ENCODE assay signal across 9 mouse cellular contexts in genomic region chr7:6730801-6731200, GRCm38 (mm10). TPM values are rescaled to one million over a fixed set of nuclear protein-coding genes. Genes with fewer than 3 reads are reported as not detected.
DNase-seq lines count a peak whose midpoint lies in the region; ATAC-seq lines count a peak whose summit lies in the region.
"Had no signal": no experiment of that assay in that cellular context is flagged by ENCODE, and none has a peak within 500 bp of the region (broad histone marks: within the 10 kb centered on the region; RNA-seq: fewer than 3 reads in every experiment).

No protein-coding gene starts in this region.

- H3K27me3 ChIP-seq in heart, embryonic 13.5 days (replicated peaks), result no peaks in the 10 kb centered on the region
- H3K27me3 ChIP-seq in forebrain, embryonic 11.5 days (ENCODE audit: control insufficient read depth, insufficient read depth, low read length), result no peaks in the 10 kb centered on the region
- no peaks in the 10 kb centered on the region for H3K27me3 ChIP-seq in limb, embryonic 13.5 days
- H3K27me3 ChIP-seq in stomach, embryonic 14.5 days (ENCODE audit: control insufficient read depth, insufficient read depth, low read length), result no peaks in the 10 kb centered on the region
- H3K27me3 ChIP-seq: Patski had no signal

- H3K4me1 ChIP-seq in heart, embryonic 13.5 days, result 0 out of 2 replicates have a peak, but pooled peaks cover 8% of the 10 kb centered on the region
- H3K4me1 ChIP-seq in forebrain, embryonic 11.5 days (replicated peaks; ENCODE audit: control insufficient read depth, insufficient read depth, low read length), result no peaks in the 10 kb centered on the region
- peaks cover 4% of the 10 kb centered on the region; the same call in 1 of the 2 replicates for H3K4me1 ChIP-seq in limb, embryonic 13.5 days
- no peaks in the 10 kb centered on the region for H3K4me1 ChIP-seq in stomach, embryonic 14.5 days (ENCODE audit: control insufficient read depth, insufficient read depth, low read length)

- H3K4me2 ChIP-seq in heart, embryonic 13.5 days, result peak overlapping the region; percentile 68
- H3K4me2 ChIP-seq in forebrain, embryonic 11.5 days (ENCODE audit: low read depth, low read length, severe bottlenecking), result peak overlapping the region; percentile 63
- H3K4me2 ChIP-seq in limb, embryonic 13.5 days (replicated peaks), result peak overlapping the region; percentile 63
- H3K4me2 ChIP-seq in stomach, embryonic 14.5 days (replicated peaks; ENCODE audit: low read depth, low read length), result peak overlapping the region; percentile 41

- no peak for DNase-seq in heart, adult 8-10 months (ENCODE audit: low spot score)
- peak; percentile 4 for DNase-seq in NIH3T3 (ENCODE audit: low read depth)
- DNase-seq in forebrain, embryonic 11.5 days (ENCODE audit: low spot score), result peak; percentile 59
- DNase-seq in gastrocnemius, postnatal 25 days, result no peak
- DNase-seq in adrenal gland, postnatal 36 days, result no peak

- H3K4me3 ChIP-seq in heart, embryonic 13.5 days, result peak overlapping the region; percentile 76
- peak overlapping the region; percentile 42 for H3K4me3 ChIP-seq in forebrain, embryonic 11.5 days (ENCODE audit: low read depth, low read length)
- peak overlapping the region; percentile 65 for H3K4me3 ChIP-seq in limb, embryonic 13.5 days
- peak overlapping the region; percentile 62 for H3K4me3 ChIP-seq in stomach, embryonic 14.5 days (ENCODE audit: low read depth, low read length)

- no peak for ATAC-seq in heart, embryonic 13.5 days (ENCODE audit: extremely low read depth, insufficient number of reproducible peaks, low FRiP score, low TSS enrichment)
- ATAC-seq in forebrain, embryonic 11.5 days (replicated peaks; ENCODE audit: low FRiP score), result no peak
- no peak for ATAC-seq in limb, embryonic 13.5 days (ENCODE audit: low FRiP score, low read depth)
- no peak for ATAC-seq in stomach, embryonic 14.5 days (ENCODE audit: insufficient number of reproducible peaks, insufficient read depth, low FRiP score, low read depth)

- H3K9me3 ChIP-seq in heart, embryonic 13.5 days, result peaks cover 26% of the 10 kb centered on the region
- peaks cover 23% of the 10 kb centered on the region for H3K9me3 ChIP-seq in forebrain, embryonic 11.5 days (ENCODE audit: control insufficient read depth, low read length)
- H3K9me3 ChIP-seq in limb, embryonic 13.5 days, result peaks cover 45% of the 10 kb centered on the region
- H3K9me3 ChIP-seq in stomach, embryonic 14.5 days (ENCODE audit: control insufficient read depth, low read depth, low read length), result peaks cover 35% of the 10 kb centered on the region

- WGBS in heart, embryonic 13.5 days, result 50% methylated on average over 15 of the region's 15 CpGs
- WGBS in forebrain, embryonic 11.5 days, result 51% methylated on average over 15 of the region's 15 CpGs
- WGBS in limb, embryonic 13.5 days, result 45% methylated on average over 15 of the region's 15 CpGs
- 48% methylated on average over 15 of the region's 15 CpGs for WGBS in stomach, embryonic 14.5 days

- H3K9ac ChIP-seq in heart, embryonic 13.5 days, result peak overlapping the region; percentile 81
- H3K9ac ChIP-seq in forebrain, embryonic 11.5 days (ENCODE audit: low read length), result peak overlapping the region; percentile 59
- H3K9ac ChIP-seq in limb, embryonic 13.5 days, result peak overlapping the region; percentile 61
- 0 out of 2 replicates have a peak overlapping the region, but pooled peaks have one; percentile 26 for H3K9ac ChIP-seq in stomach, embryonic 14.5 days (replicated peaks; ENCODE audit: low read depth, low read length)

- H3K27ac ChIP-seq in heart, embryonic 13.5 days (replicated peaks), result peak overlapping the region; percentile 73
- H3K27ac ChIP-seq in forebrain, embryonic 11.5 days (ENCODE audit: low read depth, low read length), result no peak overlapping the region
- peak overlapping the region; percentile 71 for H3K27ac ChIP-seq in limb, embryonic 13.5 days
- H3K27ac ChIP-seq in stomach, embryonic 14.5 days (ENCODE audit: low read length), result peak overlapping the region; percentile 24; the same call in 1 of the 2 replicates

- H3K36me3 ChIP-seq in heart, embryonic 13.5 days, result peaks cover 7% of the 10 kb centered on the region
- no peaks in the 10 kb centered on the region for H3K36me3 ChIP-seq in forebrain, embryonic 11.5 days (ENCODE audit: control insufficient read depth, insufficient read depth, low read length)
- peaks cover 14% of the 10 kb centered on the region; the same call in 1 of the 2 replicates for H3K36me3 ChIP-seq in limb, embryonic 13.5 days
- H3K36me3 ChIP-seq in stomach, embryonic 14.5 days (ENCODE audit: control insufficient read depth, insufficient read depth, low read length), result peaks cover 3% of the 10 kb centered on the region; the same call in 1 of the 2 replicates

RNA-seq across cellular contexts. Expression of gene Usp29, which starts 0.4 kb away (rescaled TPM):
- polyA plus RNA-seq in heart, embryonic 13.5 days (2015; fragmentation: Nextera tagmentation; extraction: Ambion mirVana), result 7.4 and 7.8 TPM in 2 replicates
- total RNA-seq in heart, adult 8-10 months (2022), result not detected
- 13.3 and 14.4 TPM in 2 replicates for polyA plus RNA-seq in forebrain, embryonic 11.5 days (2014; fragmentation: Nextera tagmentation; extraction: Ambion mirVana)
- 13.4 and 14.9 TPM in 2 replicates for polyA plus RNA-seq in limb, embryonic 13.5 days (2015; fragmentation: Nextera tagmentation; extraction: Ambion mirVana)
- polyA plus RNA-seq in stomach, embryonic 14.5 days (2014; fragmentation: Nextera tagmentation; extraction: Ambion mirVana), result 9.1 TPM in 2 replicates
- total RNA-seq in gastrocnemius, postnatal 25 days (2021), result 1 to 10 TPM in 1 of 2 experiments, under 1 TPM in 1; 0.56 to 1.5 TPM
- total RNA-seq in adrenal gland, postnatal 36 days (2021), result 1 to 10 TPM in 1 of 2 experiments, under 1 TPM in 1; 0.99 to 1.3 TPM

RNA-seq across cellular contexts. Expression of gene Peg3, which starts 0.6 kb away (rescaled TPM):
- 92.0 and 106 TPM in 2 replicates for polyA plus RNA-seq in heart, embryonic 13.5 days (2015; fragmentation: Nextera tagmentation; extraction: Ambion mirVana)
- total RNA-seq in heart, adult 8-10 months (2022), result 1 to 10 TPM; 3.1 to 5.9 (median 4.3) TPM
- 100 and 104 TPM in 2 replicates for polyA plus RNA-seq in forebrain, embryonic 11.5 days (2014; fragmentation: Nextera tagmentation; extraction: Ambion mirVana)
- 230 and 252 TPM in 2 replicates for polyA plus RNA-seq in limb, embryonic 13.5 days (2015; fragmentation: Nextera tagmentation; extraction: Ambion mirVana)
- polyA plus RNA-seq in stomach, embryonic 14.5 days (2014; fragmentation: Nextera tagmentation; extraction: Ambion mirVana), result 210 and 239 TPM in 2 replicates
- 10 to 100 TPM; 22.2 to 34.2 TPM for total RNA-seq in gastrocnemius, postnatal 25 days (2021)
- total RNA-seq in adrenal gland, postnatal 36 days (2021), result 10 to 100 TPM; 37.8 to 39.2 TPM

RNA-seq across cellular contexts. Expression of gene Zim1, which starts 34.6 kb away (rescaled TPM):
- 8.3 and 9.0 TPM in 2 replicates for polyA plus RNA-seq in heart, embryonic 13.5 days (2015; fragmentation: Nextera tagmentation; extraction: Ambion mirVana)
- total RNA-seq in heart, adult 8-10 months (2022), result 1 to 10 TPM; 2.3 to 4.0 (median 3.2) TPM
- 1.2 TPM in 2 replicates for polyA plus RNA-seq in forebrain, embryonic 11.5 days (2014; fragmentation: Nextera tagmentation; extraction: Ambion mirVana)
- polyA plus RNA-seq in limb, embryonic 13.5 days (2015; fragmentation: Nextera tagmentation; extraction: Ambion mirVana), result 4.8 and 6.4 TPM in 2 replicates
- 7.7 and 8.7 TPM in 2 replicates for polyA plus RNA-seq in stomach, embryonic 14.5 days (2014; fragmentation: Nextera tagmentation; extraction: Ambion mirVana)
- 10 to 100 TPM; 13.6 to 18.2 TPM for total RNA-seq in gastrocnemius, postnatal 25 days (2021)
- 1 to 10 TPM; 5.4 to 5.6 TPM for total RNA-seq in adrenal gland, postnatal 36 days (2021)

Comparison
In these comparisons a context has a peak if more than half of its experiments do, and no peak if none do; other contexts are left out.
1. H3K9ac ChIP-seq: peak in every context shown above with its lines; median percentile 81 in heart, embryonic 13.5 days; 61 in limb, embryonic 13.5 days; 59 in forebrain, embryonic 11.5 days; 26 in stomach, embryonic 14.5 days.
2. DNase-seq: peak in NIH3T3 (single experiment) and forebrain, embryonic 11.5 days (single experiment); none in heart, adult 8-10 months (single experiment), gastrocnemius, postnatal 25 days (single experiment) and adrenal gland, postnatal 36 days (0 of 2).
3. Peak in every context shown above with its lines, with median percentiles within 50 percentile points of each other: H3K4me2 ChIP-seq and H3K4me3 ChIP-seq.